In genomic region chr13:31534726-31535125, GRCm38 (mm10) we compare ENCODE assay signal across 35 mouse cellular contexts. TPM values are rescaled to one million over a fixed set of nuclear protein-coding genes. Genes with fewer than 3 reads are reported as not detected.
"Had no signal": no experiment of that assay in that cellular context is flagged by ENCODE, and none has a peak within 500 bp of the region (broad histone marks: within the 10 kb centered on the region; RNA-seq: fewer than 3 reads in every experiment).

No protein-coding gene starts in this region.

- H3K9me3 ChIP-seq: embryonic facial prominence, embryonic 10.5 days; embryonic facial prominence, embryonic 12.5 days; embryonic facial prominence, embryonic 13.5 days; embryonic facial prominence, embryonic 15.5 days; forebrain, embryonic 10.5 days; forebrain, embryonic 12.5 days; forebrain, embryonic 13.5 days; forebrain, embryonic 15.5 days; heart, embryonic 10.5 days had no signal

- H3K4me2 ChIP-seq: embryonic facial prominence, embryonic 12.5 days; embryonic facial prominence, embryonic 13.5 days; embryonic facial prominence, embryonic 15.5 days; forebrain, embryonic 12.5 days; forebrain, embryonic 13.5 days; forebrain, embryonic 15.5 days; heart, embryonic 11.5 days had no signal

- H3K36me3 ChIP-seq: embryonic facial prominence, embryonic 10.5 days; embryonic facial prominence, embryonic 12.5 days; embryonic facial prominence, embryonic 13.5 days; embryonic facial prominence, embryonic 15.5 days; forebrain, embryonic 10.5 days; forebrain, embryonic 12.5 days; forebrain, embryonic 15.5 days; heart, embryonic 10.5 days had no signal

- H3K4me3 ChIP-seq: embryonic facial prominence, embryonic 10.5 days; embryonic facial prominence, embryonic 12.5 days; embryonic facial prominence, embryonic 13.5 days; embryonic facial prominence, embryonic 15.5 days; erythroblast, embryonic 14.5 days; forebrain, embryonic 10.5 days; forebrain, embryonic 12.5 days; forebrain, embryonic 13.5 days; forebrain, embryonic 15.5 days; gastrocnemius, adult 2 months; heart, adult 2 months; heart, embryonic 10.5 days had no signal

- ATAC-seq: forebrain, embryonic 13.5 days; forebrain, embryonic 14.5 days; forebrain, embryonic 15.5 days; forebrain, embryonic 16.5 days; forebrain, postnatal 0 days had no signal

- DNase-seq: cerebellum, adult 9-10 months; cerebellum, adult 9-11 months; cerebellum, postnatal 10 days; cerebellum, postnatal 14 days; cerebellum, postnatal 25 days; cerebellum, postnatal 36 days; embryo, embryonic 11 days; forebrain, postnatal 0 days; gastrocnemius, adult 2 months; gastrocnemius, postnatal 10 days; gastrocnemius, postnatal 14 days; gastrocnemius, postnatal 25 days; gastrocnemius, postnatal 36 days; heart, adult 18-20 months; heart, adult 2 months had no signal

- H3K27me3 ChIP-seq: embryonic facial prominence, embryonic 12.5 days; embryonic facial prominence, embryonic 13.5 days; embryonic facial prominence, embryonic 15.5 days; forebrain, embryonic 12.5 days; forebrain, embryonic 13.5 days; forebrain, embryonic 15.5 days had no signal

- H3K27ac ChIP-seq: embryonic facial prominence, embryonic 10.5 days; embryonic facial prominence, embryonic 12.5 days; embryonic facial prominence, embryonic 13.5 days; embryonic facial prominence, embryonic 15.5 days; forebrain, embryonic 10.5 days; forebrain, embryonic 12.5 days; forebrain, embryonic 13.5 days; forebrain, embryonic 15.5 days; gastrocnemius, adult 2 months; heart, adult 2 months; heart, embryonic 10.5 days had no signal

- H3K4me1 ChIP-seq: embryonic facial prominence, embryonic 12.5 days; embryonic facial prominence, embryonic 13.5 days; embryonic facial prominence, embryonic 15.5 days; forebrain, embryonic 12.5 days; forebrain, embryonic 13.5 days; forebrain, embryonic 15.5 days had no signal

- H3K9ac ChIP-seq: embryonic facial prominence, embryonic 12.5 days; embryonic facial prominence, embryonic 13.5 days; embryonic facial prominence, embryonic 15.5 days; forebrain, embryonic 12.5 days; forebrain, embryonic 13.5 days; forebrain, embryonic 15.5 days; forebrain, postnatal 0 days had no signal

RNA-seq across cellular contexts. Expression of gene Foxq1, which starts 21.2 kb away (rescaled TPM):
- total RNA-seq: common myeloid progenitor, adult 5-6 weeks; gastrocnemius, postnatal 10 days; gastrocnemius, postnatal 14 days; gastrocnemius, postnatal 25 days; gastrocnemius, postnatal 36 days; gastrocnemius, postnatal 4 days; granulocyte monocyte progenitor cell, adult 5-6 weeks had no signal
- polyA plus RNA-seq: erythroblast, embryonic 14.5 days had no signal

RNA-seq across cellular contexts. Expression of gene A530084C06Rik, which starts 24.4 kb away (rescaled TPM):
- total RNA-seq: common myeloid progenitor, adult 5-6 weeks; gastrocnemius, adult 18-20 months; gastrocnemius, adult 2 months; gastrocnemius, adult 8-10 months; gastrocnemius, postnatal 10 days; gastrocnemius, postnatal 14 days; gastrocnemius, postnatal 25 days; gastrocnemius, postnatal 36 days; gastrocnemius, postnatal 4 days; granulocyte monocyte progenitor cell, adult 5-6 weeks; heart, adult 18-20 months had no signal
- polyA plus RNA-seq: embryonic facial prominence, embryonic 10.5 days; embryonic facial prominence, embryonic 11.5 days; embryonic facial prominence, embryonic 12.5 days; embryonic facial prominence, embryonic 13.5 days; embryonic facial prominence, embryonic 14.5 days; embryonic facial prominence, embryonic 15.5 days; erythroblast, embryonic 14.5 days; forebrain, embryonic 10.5 days; forebrain, embryonic 12.5 days; forebrain, embryonic 13.5 days; forebrain, embryonic 14.5 days; forebrain, embryonic 15.5 days; forebrain, embryonic 16.5 days; forebrain, postnatal 0 days; heart, adult 2 months; heart, embryonic 10.5 days; heart, embryonic 11.5 days had no signal
